Mouse (Mus musculus) kidney, adult 2 months (tissue): ENCODE results near the gene Cep290.

Experiments used
- CTCF ChIP-seq: fragments of 200-500 bp; conservative IDR thresholded peaks from 2 replicates; pipeline ENCODE4 v1.5.1; 2011; ENCODE audit warnings: low read depth, mild to moderate bottlenecking, control low read depth, low read length, moderate library complexity, mixed read lengths; ENCODE audit not compliant: insufficient read depth, insufficient read length
- POLR2A ChIP-seq: fragments of 200-500 bp; IDR thresholded peaks from one replicate; pipeline ENCODE4 v1.6.1; 2011; ENCODE audit warnings: low read depth, low read length, control low read depth

GRCm38 (mm10) chr10:100588524-100588923 lies 101.2 kb downstream of the Cep290 start:
- TF ChIP-seq CTCF (no peak), POLR2A (no peak)
